Mouse (Mus musculus) midbrain, embryonic 15.5 days (tissue): ENCODE data around the gene Ermp1. TPM values are rescaled to one million over a fixed set of nuclear protein-coding genes. Genes with fewer than 3 reads are reported as not detected.

Source experiments
- ATAC-seq: fragments of 200-750 bp; cut with Nextera tagmentation; replicated peaks from 2 replicates; pipeline ENCODE4 v1.8.0; 2017; ENCODE audit warnings: moderate TSS enrichment
- H3K27ac ChIP-seq: fragments of 300-500 bp; sonication (generic); 2 replicates; pipeline ENCODE4 v1.5.1; 2015; ENCODE audit warnings: mild to moderate bottlenecking, inconsistent platforms
- H3K27me3 ChIP-seq: fragments of 300-500 bp; sonication (generic); replicated peaks from 2 replicates; pipeline ENCODE4 v1.6.1; 2015; ENCODE audit warnings: inconsistent platforms
- H3K36me3 ChIP-seq: fragments of 300-500 bp; sonication (generic); replicated peaks from 2 replicates; pipeline ENCODE4 v1.6.1; 2015; ENCODE audit warnings: inconsistent platforms
- H3K4me1 ChIP-seq: fragments of 300-500 bp; sonication (generic); 2 replicates; pipeline ENCODE4 v1.6.1; 2015; ENCODE audit warnings: inconsistent platforms
- H3K4me2 ChIP-seq: fragments of 300-500 bp; sonication (generic); 2 replicates; pipeline ENCODE4 v1.6.1; 2015; ENCODE audit warnings: inconsistent platforms, mild to moderate bottlenecking, moderate library complexity
- H3K4me3 ChIP-seq: fragments of 300-500 bp; sonication (generic); 2 replicates; pipeline ENCODE4 v1.5.1; 2015; ENCODE audit warnings: mild to moderate bottlenecking, inconsistent platforms
- H3K9ac ChIP-seq: fragments of 300-500 bp; sonication (generic); 2 replicates; pipeline ENCODE4 v1.6.1; 2015; ENCODE audit warnings: mild to moderate bottlenecking, inconsistent platforms
- H3K9me3 ChIP-seq: fragments of 300-500 bp; sonication (generic); 2 replicates; pipeline ENCODE4 v1.6.1; 2016; ENCODE audit warnings: inconsistent platforms
- WGBS: fragments of 180-500 bp; shearing (Covaris S2); methylation state at CpG from one replicate; pipeline ENCODE4 v1.1.7; 2015; ENCODE audit warnings: mixed read lengths; 5-methylcytosine and 5-hydroxymethylcytosine counted together
- polyA plus RNA-seq: library from polyadenylated mRNA; unstranded; fragments of >200 nt; fragmentation: Nextera tagmentation; extraction: Ambion mirVana; gene quantifications from 2 replicates; pipeline ENCODE4 v1.2.1, GENCODE M21; 2015

Ermp1 gene
- polyA plus RNA-seq, 1 experiment from 2014 or later = 9.0 TPM

DNA sequence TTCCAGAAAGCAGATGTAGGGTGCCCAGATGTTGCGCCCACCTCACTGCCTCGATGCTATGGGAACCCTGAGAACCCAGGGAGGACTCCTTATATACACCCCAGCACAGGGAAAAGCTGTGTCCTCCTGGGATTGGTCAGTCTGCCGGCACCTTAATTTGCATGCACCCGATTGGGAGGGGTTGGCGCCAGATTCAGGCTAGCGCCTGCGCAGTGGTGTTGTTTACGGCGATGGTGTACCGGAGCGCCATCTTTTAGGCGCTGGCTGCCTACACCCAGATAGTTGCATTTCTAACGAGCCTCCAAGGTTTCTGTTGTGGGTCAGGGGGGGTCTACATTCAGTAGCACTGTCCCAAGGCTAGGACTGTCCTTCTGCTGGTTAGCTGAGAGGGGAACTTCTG, 24.4 kb upstream of the Ermp1 start:
- Histone ChIP-seq H3K9ac (no peak overlapping the region), H3K9me3 (no peaks in the 10 kb centered on the region), H3K4me2 (no peak overlapping the region), H3K27me3 (no peaks in the 10 kb centered on the region), H3K4me3 (no peak overlapping the region), H3K4me1 (no peaks in the 10 kb centered on the region), H3K27ac (no peak overlapping the region), H3K36me3 (no peaks in the 10 kb centered on the region)
- 93% methylated on average over 13 of the region's 13 CpGs for WGBS
- ATAC-seq = no peak

DNA sequence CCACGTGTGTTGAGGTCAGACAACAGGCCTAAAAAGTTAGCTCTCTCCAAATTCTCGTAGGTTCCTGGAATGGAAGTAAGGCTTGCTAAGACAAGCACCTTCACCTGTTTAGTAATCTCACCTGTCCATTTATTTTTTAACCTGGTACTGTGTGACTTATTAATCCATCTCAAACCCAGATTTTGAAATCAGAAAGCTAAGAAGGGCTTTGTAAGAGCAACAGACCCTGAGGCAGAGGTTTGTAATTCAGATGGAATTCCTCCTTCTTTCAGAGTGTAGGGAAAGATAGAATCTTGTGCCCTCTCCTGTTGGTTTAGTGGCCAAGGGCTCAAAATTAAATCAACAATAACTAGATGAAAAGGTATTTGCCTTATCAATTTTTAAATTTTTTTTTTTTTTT, 22.9 kb upstream of the Ermp1 start:
- Histone ChIP-seq H3K36me3 (no peaks in the 10 kb centered on the region), H3K9ac (no peak overlapping the region), H3K4me3 (no peak overlapping the region), H3K27ac (no peak overlapping the region), H3K4me1 (no peaks in the 10 kb centered on the region), H3K27me3 (no peaks in the 10 kb centered on the region), H3K4me2 (no peak overlapping the region), H3K9me3 (no peaks in the 10 kb centered on the region)
- 82% methylated on average over 2 of the region's 2 CpGs for WGBS
- ATAC-seq = no peak

DNA sequence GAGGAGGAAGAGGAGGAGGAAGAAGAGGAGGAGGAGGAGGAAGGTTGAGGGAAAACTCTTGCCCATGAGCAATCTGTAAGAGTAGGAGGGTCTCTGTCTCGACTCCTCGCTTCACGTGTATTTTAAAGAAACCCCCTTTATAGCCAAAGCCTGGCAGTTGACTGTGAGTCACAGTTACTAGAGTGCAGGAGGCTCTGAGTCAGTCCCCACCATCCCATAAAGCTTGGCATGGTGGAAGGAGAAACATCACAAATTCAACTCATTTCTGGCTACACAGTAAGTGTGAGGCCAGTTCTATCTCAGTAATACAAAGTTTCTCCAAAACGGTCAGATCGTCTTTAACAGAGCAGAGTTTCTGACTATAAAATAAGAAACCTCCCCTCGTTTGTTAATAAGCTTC, 22.0 kb upstream of the Ermp1 start:
- Histone ChIP-seq H3K9me3 (no peaks in the 10 kb centered on the region), H3K9ac (no peak overlapping the region), H3K4me1 (no peaks in the 10 kb centered on the region), H3K27ac (no peak overlapping the region), H3K27me3 (no peaks in the 10 kb centered on the region), H3K4me3 (no peak overlapping the region), H3K36me3 (no peaks in the 10 kb centered on the region), H3K4me2 (no peak overlapping the region)
- no peak for ATAC-seq
- WGBS = 90% methylated on average over 6 of the region's 6 CpGs

DNA sequence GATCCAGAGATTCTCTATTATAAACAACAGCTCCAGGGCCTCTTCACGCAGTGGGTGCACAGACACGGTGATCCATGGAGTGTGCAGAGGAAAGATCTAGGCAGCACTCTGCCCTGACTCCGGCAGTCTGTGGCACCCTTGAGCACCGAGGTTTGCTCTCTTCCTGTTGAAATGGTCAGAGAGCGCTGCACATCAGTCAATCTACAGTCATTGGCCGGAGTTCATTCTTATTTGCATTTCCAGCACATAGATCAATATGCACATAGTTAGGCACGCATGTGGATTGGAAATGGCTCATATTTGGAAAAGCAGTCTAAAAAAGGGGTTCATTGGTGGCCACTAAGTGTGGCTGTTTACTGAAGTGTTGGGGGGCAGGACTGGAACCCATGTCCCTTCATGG, 19.9 kb upstream of the Ermp1 start:
- H3K4me3 ChIP-seq = no peak overlapping the region
- no peak overlapping the region for H3K27ac ChIP-seq
- no peak overlapping the region for H3K4me2 ChIP-seq
- 94% methylated on average over 7 of the region's 7 CpGs for WGBS
- no peaks in the 10 kb centered on the region for H3K9me3 ChIP-seq
- H3K4me1 ChIP-seq = no peaks in the 10 kb centered on the region
- H3K36me3 ChIP-seq = no peaks in the 10 kb centered on the region
- no peak for ATAC-seq
- no peak overlapping the region for H3K9ac ChIP-seq
- no peaks in the 10 kb centered on the region for H3K27me3 ChIP-seq

DNA sequence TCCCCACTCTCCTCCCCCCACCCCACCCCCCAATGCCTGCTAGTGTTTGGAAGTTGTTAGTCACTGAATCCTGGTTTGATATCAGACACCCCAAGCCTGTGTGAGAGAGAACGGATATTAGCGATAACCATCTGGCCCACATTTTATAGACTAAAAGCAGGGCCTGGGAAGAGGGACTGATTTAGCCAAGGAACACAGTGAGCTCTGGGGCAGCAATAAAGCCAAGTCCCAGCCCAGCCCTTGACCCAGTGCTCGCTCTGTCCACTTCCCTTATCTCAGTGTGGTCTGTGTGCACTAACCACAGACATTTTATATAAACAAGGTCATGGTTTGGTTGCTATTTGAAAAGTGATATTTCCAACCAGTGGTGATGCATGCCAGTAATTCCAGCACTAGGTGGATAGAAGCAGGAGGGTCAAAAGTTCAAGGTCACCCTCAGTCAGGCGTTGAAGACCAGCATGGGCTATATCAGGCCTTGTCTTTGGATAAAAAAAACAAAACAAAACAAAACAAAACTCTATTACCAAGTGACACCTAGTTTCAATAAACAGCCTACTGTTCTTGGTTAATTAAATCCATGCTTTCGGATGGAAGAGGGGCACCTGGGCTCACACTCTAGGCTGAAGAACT, 18.9 kb upstream of the Ermp1 start:
- Histone ChIP-seq H3K9me3 (no peaks in the 10 kb centered on the region), H3K36me3 (no peaks in the 10 kb centered on the region), H3K4me1 (no peaks in the 10 kb centered on the region), H3K9ac (no peak overlapping the region), H3K4me3 (no peak overlapping the region), H3K27me3 (no peaks in the 10 kb centered on the region), H3K4me2 (no peak overlapping the region), H3K27ac (no peak overlapping the region)
- 87% methylated on average over 5 of the region's 5 CpGs for WGBS
- no peak for ATAC-seq

DNA sequence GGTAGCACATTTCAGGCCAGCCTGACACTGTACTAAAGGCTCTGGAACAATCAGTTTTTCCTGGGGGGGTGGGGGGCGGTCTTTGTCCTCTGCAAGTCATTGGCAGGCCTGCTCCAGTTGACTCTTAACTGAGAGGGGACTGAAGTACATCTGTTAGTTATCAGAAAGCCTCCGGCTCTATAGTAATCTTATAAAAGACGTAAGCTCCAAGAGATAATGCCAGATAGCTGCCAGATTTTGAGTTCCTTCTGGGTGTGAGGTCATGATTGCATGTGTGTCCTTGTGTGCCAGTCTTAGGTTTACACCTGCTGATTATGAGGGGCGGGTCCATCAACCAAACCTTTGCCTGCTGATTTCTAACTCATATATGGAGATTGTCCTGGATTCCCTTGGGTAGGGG, 17.9 kb upstream of the Ermp1 start:
- Histone ChIP-seq H3K9me3 (no peaks in the 10 kb centered on the region), H3K4me3 (no peak overlapping the region), H3K9ac (no peak overlapping the region), H3K4me1 (no peaks in the 10 kb centered on the region), H3K27me3 (no peaks in the 10 kb centered on the region), H3K27ac (no peak overlapping the region), H3K36me3 (no peaks in the 10 kb centered on the region), H3K4me2 (no peak overlapping the region)
- 85% methylated on average over 4 of the region's 4 CpGs for WGBS
- ATAC-seq = no peak

DNA sequence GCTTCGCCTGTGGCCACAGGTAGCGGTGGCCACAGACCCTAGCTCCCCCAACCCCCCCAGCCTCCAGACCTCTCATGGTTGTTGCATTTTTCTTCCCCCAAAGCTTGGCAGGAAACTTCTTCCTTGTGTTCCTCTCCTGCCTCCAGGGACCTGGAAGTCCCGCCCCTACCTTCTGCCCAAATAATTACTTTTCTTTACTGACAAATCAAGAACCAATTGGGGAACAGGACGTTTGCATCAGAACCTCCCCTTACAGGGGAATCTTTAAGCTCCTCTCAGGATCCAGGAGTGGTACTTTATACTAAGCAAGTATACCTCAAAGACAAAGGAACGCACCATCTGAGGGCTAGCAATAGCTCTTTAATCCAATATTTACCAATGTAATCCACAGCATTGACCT, 16.7 kb upstream of the Ermp1 start:
- WGBS = 84% methylated on average over 5 of the region's 5 CpGs
- Histone ChIP-seq H3K36me3 (no peaks in the 10 kb centered on the region), H3K27ac (no peak overlapping the region), H3K9ac (no peak overlapping the region), H3K4me1 (no peaks in the 10 kb centered on the region), H3K9me3 (no peaks in the 10 kb centered on the region), H3K27me3 (no peaks in the 10 kb centered on the region), H3K4me3 (no peak overlapping the region), H3K4me2 (no peak overlapping the region)
- no peak for ATAC-seq

DNA sequence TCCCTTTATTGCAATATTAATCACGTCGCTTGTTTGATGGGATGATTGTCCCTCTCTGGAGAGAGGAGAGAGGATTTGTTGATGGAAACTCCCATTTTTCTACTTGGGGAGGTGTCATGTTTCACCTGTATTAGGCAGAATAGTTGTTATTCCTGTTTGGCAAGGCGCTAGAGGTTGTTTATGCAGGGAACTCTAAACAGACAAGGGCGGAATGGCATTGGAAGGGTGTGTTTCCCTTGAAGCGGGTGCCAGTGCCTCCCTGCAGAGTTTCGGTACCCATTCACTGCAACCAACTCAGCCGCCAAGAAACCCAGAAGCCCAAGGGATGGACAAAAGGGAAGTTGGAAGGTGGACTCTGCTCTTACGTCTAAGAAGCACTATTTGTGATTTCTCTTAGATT, 15.6 kb upstream of the Ermp1 start:
- no peaks in the 10 kb centered on the region for H3K36me3 ChIP-seq
- no peaks in the 10 kb centered on the region for H3K4me1 ChIP-seq
- no peak for ATAC-seq
- 74% methylated on average over 8 of the region's 8 CpGs for WGBS
- no peak overlapping the region for H3K9ac ChIP-seq
- H3K9me3 ChIP-seq = no peaks in the 10 kb centered on the region
- no peak overlapping the region for H3K4me3 ChIP-seq
- H3K4me2 ChIP-seq = no peak overlapping the region
- H3K27me3 ChIP-seq = no peaks in the 10 kb centered on the region
- H3K27ac ChIP-seq = no peak overlapping the region

DNA sequence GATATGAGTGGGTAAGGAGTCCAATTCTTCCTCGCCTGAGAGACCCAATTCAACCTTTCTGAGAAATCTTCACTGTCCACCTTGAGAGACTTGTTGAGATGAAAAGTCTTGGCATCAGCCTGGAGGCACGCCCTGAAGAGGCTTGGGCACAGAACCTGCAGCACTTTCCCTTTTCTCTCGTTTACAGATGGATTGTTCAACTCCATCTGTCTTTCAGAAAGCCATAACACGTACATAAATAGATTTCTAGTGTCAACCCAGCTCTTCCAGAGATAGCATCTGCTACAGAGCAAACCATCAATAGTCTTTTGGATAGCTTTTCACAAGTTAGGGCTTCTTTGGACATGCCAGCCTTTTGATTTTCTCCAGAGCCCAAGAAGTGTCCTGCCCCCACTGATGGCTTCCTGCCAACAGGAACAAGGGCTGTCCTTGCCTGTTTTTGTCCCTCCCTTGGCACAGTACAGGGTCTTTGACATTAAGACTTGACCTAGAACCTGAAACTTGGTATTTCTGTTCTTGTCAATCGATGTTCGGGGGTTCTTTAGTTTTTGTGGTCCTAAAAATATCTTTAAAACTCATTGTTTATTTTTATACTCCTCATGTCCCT, 13.9 kb upstream of the Ermp1 start:
- ATAC-seq = no peak
- H3K27ac ChIP-seq = no peak overlapping the region
- H3K4me3 ChIP-seq = no peak overlapping the region
- H3K36me3 ChIP-seq = no peaks in the 10 kb centered on the region
- no peaks in the 10 kb centered on the region for H3K27me3 ChIP-seq
- no peaks in the 10 kb centered on the region for H3K9me3 ChIP-seq
- no peaks in the 10 kb centered on the region for H3K4me1 ChIP-seq
- 79% methylated on average over 6 of the region's 6 CpGs for WGBS
- no peak overlapping the region for H3K9ac ChIP-seq
- no peak overlapping the region for H3K4me2 ChIP-seq

DNA sequence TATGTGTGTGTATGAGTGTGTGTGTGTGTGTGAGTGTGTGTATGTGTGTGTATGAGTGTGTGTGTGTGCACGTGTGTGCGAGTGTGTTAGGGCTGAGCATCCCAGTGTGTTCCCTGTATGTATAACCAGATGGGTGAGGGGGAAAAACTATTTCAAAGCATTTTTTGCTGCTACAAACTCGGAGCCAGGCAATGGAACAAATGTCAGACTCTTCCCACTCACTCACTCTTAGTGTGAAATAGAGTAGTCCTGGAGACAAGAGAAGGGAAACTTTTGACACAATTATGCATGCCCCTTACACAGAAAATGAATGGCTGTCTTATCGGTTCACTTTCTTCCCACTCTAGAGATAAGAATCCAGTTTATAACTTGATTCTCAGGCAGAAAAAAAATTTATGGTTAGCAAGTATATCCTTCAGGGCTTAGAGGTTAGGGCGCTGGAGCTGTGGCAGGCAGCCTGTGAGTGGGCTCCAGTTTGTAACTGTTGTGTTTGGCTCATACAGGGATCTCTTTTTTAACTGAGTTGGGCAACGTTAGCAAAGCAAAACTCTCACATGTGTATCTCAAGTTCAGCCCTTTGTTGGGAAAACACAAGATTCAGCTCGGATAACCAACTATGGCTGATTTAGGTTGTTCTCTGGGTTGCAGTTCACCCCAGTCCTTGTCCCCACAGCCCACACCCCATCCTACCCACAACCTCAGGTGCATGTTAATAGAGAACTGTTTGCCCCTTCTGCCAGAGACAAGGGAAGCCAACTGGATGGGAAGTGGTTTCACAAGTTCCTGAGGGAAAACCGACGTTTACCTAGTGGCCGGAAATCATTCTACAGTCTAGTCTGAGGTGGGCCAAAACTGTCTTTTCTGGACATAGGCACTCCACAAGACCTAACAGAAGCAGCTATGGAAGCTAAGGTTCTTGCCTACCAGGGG, 12.9 kb upstream of the Ermp1 start:
- H3K9ac ChIP-seq = no peak overlapping the region
- no peaks in the 10 kb centered on the region for H3K4me1 ChIP-seq
- WGBS = 87% methylated on average over 10 of the region's 10 CpGs
- no peak overlapping the region for H3K27ac ChIP-seq
- H3K4me3 ChIP-seq = no peak overlapping the region
- no peaks in the 10 kb centered on the region for H3K27me3 ChIP-seq
- ATAC-seq = no peak
- H3K36me3 ChIP-seq = no peaks in the 10 kb centered on the region
- no peaks in the 10 kb centered on the region for H3K9me3 ChIP-seq
- no peak overlapping the region for H3K4me2 ChIP-seq

DNA sequence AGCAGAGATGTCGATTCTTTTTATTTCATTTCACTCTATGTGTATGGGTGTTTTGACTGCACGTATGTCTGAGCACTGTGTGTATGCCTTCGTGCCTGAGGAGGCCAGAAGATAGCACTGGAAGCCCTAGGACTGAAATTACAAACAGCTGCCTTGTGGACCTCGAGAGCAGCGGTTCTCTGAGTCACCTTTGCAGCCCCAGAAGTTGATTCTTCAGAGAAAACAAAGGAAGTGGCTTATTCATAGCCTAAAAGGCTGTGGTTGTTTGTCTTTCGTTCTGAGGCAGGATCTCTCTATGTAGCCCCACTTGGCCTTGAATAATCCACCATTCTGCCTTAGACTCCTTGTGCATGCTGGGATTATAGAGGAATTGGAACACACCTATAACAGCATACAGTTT, 11.5 kb upstream of the Ermp1 start:
- H3K36me3 ChIP-seq = no peaks in the 10 kb centered on the region
- no peak for ATAC-seq
- H3K4me1 ChIP-seq = no peaks in the 10 kb centered on the region
- H3K27me3 ChIP-seq = no peaks in the 10 kb centered on the region
- H3K9me3 ChIP-seq = no peaks in the 10 kb centered on the region
- H3K4me3 ChIP-seq = no peak overlapping the region
- H3K4me2 ChIP-seq = no peak overlapping the region
- WGBS = 76% methylated on average over 6 of the region's 6 CpGs
- no peak overlapping the region for H3K27ac ChIP-seq
- no peak overlapping the region for H3K9ac ChIP-seq

DNA sequence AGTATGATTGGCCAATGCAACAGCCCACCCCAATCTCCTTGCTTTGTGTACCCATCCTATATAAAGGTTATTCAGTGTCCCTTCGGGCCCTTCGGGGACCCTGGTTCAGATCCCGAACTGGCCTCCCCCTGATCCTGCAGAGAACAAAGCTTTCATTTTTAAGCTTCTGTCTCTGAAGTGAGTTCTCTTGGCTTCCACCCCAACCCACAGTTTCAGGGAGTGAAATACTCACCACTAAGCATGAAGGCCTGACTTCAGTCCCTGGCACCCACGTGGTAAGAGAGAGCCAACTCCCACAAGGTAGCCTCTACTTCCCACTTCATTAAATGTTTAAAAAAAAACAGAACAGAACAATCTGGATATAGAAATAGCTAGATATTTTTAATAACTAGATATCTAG, 10.6 kb upstream of the Ermp1 start:
- Histone ChIP-seq H3K27me3 (no peaks in the 10 kb centered on the region), H3K4me2 (no peak overlapping the region), H3K27ac (no peak overlapping the region), H3K4me1 (no peaks in the 10 kb centered on the region), H3K4me3 (no peak overlapping the region), H3K9ac (no peak overlapping the region), H3K36me3 (no peaks in the 10 kb centered on the region), H3K9me3 (no peaks in the 10 kb centered on the region)
- WGBS = 91% methylated on average over 4 of the region's 4 CpGs
- ATAC-seq = no peak

DNA sequence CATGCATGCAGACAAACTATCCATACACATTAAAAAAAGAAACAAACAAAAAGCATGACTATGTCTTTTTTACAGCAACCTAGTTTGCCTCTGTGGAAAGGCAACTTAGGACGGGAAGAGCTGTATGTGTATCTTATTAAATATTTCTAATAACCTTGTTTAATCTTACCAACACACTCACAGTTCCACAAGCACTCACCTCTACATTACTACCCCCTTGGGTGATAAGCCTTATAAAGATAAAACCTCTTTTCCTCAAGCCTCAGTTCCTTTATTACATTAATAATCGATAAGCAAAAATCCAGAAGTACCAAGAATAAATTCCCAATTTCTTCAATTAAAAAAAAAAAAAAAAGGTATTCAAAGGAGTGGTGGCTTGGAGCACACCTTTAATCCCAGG, 9.3 kb upstream of the Ermp1 start:
- Histone ChIP-seq H3K4me1 (no peaks in the 10 kb centered on the region), H3K36me3 (no peaks in the 10 kb centered on the region), H3K4me2 (no peak overlapping the region), H3K4me3 (no peak overlapping the region), H3K9ac (no peak overlapping the region), H3K27ac (no peak overlapping the region), H3K9me3 (no peaks in the 10 kb centered on the region), H3K27me3 (no peaks in the 10 kb centered on the region)
- ATAC-seq = no peak
- 90% methylated on average over 2 of the region's 2 CpGs for WGBS
